Mouse (Mus musculus): ENCODE data around the gene Wipf1.
"Not testable (repeated sequence)": the region's sequence is repeated elsewhere in the genome, so short reads cannot be mapped to it uniquely, and the experiment has no call there.

Gene Wipf1

GRCm38 (mm10) chr2:73529356-73530330 is at the start of gene Wipf1:
Wipf1 (minus strand) TSS chr2:73529734.
- DNase-seq: peak; percentile 71

DNA sequence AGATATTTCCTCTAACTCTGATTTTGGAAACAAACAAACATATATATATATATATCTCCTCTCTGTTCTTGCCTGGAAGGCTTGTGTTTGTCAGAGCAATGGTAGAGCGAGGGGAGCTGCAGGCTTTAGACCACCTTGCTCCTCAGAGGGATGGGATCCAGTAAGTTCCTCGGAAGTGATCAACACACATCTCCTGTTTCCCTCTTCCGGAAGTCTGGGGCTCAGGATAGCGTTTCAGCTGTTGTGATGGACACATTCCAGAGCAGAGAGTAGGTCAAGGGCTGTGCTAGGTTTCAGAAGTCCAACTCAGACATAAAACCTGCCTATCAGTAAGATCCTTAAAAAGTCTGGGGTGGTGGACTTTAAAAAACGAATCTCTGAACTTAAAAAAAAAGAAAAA is 49.6 kb upstream of the Wipf1 start:
- DNase-seq: no peak

DNA sequence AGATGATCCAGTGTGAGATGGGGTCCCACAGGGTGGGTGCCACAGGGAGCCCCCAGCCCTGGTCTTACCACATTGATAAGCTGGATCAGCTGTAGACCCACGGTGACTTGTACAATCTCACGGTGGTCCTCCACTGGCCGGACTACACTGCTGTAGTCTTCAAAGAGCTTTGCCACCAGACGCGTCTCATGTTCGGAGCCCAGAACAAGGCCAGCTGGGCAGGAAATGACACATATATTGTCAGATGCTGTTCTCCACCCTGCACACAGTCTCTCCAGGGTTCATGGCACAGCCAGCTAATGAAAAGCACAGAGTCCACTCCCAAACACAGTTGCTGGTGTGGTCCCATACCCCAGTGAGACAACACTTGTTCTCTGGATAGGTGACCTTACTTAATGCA is 44.9 kb upstream of the Wipf1 start:
- DNase-seq: no peak

DNA sequence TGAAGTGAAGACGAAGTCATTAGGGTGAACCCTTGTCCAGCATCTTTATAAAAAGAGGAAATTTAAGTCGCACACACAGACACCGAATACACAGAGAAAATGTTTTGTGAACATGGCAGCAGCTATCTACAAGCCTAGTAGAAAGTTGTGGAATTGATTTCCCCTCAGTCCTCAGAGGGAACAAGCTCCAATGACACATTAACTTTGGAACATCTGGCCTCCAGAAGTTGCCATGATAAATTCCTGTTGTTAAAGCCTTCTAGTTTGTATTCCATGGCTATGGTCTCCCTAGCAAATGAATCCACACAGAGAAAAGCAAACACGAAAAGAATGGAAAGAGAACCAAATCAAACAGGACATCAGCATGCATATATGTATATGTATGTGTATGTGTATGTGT is 44.0 kb upstream of the Wipf1 start:
- DNase-seq: no peak

DNA sequence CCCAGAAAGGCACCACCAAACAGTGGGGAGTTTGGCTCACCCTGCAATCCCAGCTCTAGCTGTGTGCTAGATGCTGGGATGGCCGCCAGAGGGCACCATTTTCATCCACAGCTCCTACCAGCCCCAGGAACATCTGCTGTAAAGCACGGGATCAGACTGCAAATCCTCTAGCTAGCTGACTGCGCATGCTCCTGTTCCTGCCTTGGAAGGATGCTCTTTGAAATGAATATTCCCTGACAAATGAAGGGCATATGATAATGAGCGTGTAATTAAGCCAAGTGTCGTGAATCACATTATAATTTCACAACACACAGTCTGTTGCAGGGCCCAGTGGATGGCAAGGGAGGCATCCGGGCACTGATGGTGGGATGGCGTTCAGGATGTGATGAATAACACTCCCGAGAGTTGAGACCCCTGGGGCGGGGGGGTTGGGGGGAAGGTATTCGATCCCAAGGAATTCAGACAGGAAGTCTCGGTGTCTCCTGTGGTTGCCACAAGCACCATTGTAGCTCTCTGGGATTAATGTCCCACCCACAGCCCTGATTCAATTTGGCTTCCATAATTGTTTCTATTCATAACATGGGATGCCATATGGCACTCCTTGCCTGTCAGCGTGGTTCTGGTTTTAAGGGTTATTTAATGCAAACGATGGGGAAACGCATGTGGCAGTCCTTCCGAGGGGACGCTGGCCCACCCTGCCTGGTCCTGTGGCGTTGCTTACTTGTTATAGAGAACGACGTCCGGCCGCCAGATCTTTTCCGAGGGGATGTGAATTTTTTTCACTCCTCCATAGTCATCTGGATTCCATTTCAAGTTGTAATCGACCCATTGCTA is 43.2 kb upstream of the Wipf1 start:
- peak; percentile 95 for DNase-seq

- no peak for DNase-seq
Measured at GRCm38 (mm10) chr2:73571901-73572300, 42.4 kb upstream of the Wipf1 start.

- no peak for DNase-seq
Measured at GRCm38 (mm10) chr2:73571304-73571703, 41.8 kb upstream of the Wipf1 start.

DNA sequence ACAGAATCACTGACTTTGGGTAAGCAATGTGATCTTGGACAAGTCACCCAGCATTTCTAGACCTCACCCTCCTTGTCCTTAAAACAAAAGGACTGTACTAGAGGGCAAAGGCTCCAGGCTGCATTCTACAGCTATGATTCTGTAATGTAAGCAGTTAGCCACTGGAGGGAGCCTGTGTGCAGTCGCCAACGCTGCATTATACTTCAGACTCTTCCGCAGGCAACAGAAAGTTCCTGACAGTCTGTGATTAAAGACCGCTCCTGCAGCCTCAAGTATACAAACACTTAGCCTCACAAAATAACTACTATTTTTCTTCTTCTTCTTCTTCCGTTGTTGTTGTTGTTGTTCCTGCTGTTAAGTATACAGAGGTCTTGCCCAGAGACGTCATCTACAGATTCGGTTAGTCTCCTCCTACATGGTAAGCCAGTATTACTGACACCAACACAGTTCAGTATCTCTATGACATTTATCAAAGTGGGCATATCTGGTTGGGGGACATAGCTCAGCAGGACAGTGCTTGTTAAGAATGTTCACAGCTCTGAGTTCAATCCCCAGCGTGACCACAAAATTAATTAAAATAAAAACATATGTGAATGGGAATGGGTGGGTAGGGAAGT is 37.6 kb upstream of the Wipf1 start:
- no peak for DNase-seq

GRCm38 (mm10) chr2:73566162-73566561 is 36.6 kb upstream of the Wipf1 start:
- no peak for DNase-seq

DNA sequence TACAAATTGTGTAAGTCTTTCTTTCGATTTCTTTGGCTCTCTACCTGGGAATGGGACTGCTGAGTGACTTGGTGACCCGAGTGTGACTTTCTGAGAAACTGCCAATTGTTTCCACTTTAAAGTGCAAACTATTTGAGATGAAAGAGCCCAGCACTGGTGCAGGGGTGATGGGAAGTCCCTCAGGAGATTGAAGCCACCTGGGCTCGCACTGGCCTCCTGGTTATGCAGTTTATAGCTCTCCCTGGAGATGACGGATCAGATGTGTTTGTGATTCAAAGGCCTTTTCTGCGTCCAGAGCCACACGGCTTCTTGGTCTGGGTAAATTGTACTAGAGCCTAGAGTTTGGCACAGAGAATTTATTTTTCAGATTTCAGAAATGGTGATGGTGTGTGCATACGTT is 34.2 kb upstream of the Wipf1 start:
- DNase-seq: no peak

- DNase-seq: no peak
Measured at GRCm38 (mm10) chr2:73562656-73563055, 33.1 kb upstream of the Wipf1 start.

DNA sequence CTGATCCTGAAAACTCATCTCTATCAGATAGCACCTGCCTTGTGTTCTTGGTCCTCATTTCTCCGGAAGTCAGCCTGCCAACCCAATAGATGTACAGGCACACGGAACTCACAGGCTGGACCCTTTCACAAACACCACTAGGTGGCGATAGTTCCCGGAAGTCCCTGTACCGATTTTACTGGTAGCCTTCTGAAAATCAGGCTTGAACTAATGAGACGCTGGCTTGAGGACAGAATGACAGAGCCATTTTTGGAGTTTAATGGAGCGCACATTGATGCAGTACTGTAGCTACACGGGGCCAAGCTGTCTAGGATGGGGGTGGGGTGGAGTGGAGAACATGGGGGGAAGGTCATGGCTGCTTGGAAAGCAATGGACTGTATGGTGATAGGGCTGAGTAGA is 32.1 kb upstream of the Wipf1 start:
- no peak for DNase-seq

GRCm38 (mm10) chr2:73560899-73561664 is 31.5 kb upstream of the Wipf1 start:
- DNase-seq: no peak

DNA sequence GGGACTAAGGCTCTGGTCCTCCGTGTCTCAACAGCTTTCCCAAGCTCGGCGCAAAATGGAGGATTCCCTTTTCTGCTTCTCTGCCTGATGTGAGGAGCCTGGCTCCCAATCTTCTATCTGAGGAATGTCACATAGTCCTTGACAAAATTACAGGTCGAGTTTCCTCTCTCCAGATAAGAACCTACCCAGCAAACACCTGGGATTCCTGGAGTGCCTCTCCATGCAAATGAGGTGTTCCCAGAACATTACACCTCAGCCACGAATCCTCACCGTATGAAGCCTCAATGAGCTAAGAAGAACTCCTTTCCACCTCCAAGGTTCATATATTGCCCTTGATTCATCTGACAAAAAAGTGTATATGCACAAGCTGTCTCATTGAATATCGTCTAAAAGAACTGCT is 30.9 kb upstream of the Wipf1 start:
- no peak for DNase-seq

DNA sequence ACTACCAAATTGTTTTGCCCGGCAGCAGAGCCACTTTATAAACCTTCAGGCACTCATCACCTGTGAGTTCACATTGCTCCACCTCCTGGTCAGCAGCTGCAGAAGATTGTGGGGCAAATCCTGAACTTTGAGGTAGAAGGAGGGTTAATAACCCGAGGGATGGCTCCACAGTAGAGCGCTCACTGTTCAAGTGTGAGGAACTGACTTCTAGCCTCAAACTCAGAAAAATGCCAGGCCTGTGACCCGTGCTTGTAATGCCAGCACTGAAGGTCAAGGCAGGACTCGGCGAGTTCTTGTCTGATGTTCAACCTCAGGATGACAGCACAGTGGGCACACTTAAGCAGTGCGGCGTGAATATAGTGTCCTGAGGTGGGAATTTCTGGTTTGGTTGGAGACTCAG is 28.4 kb upstream of the Wipf1 start:
- DNase-seq: no peak

- DNase-seq: not testable (repeated sequence)
Measured at GRCm38 (mm10) chr2:73557061-73557460, 27.5 kb upstream of the Wipf1 start.

DNA sequence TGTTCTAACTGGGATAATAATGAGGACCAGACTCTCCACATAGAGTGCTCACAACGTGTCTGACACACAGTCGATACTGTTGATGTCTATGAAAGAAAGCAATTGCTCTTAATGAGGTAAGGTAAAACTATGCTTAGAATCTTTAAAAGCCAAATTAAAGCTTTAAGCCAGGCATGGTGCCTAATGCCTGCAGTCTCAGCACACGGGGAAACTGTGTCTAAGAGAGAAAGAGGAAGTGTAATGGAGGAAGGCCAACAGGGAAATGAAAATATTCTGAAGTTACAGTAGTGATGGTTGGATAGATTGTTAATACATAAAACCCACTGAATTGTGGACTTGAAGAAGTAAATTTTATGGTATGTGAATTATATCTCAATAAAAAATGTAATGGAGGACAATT is 24.9 kb upstream of the Wipf1 start:
- no peak for DNase-seq

- DNase-seq: no peak
Measured at GRCm38 (mm10) chr2:73552926-73553325, 23.4 kb upstream of the Wipf1 start.

DNA sequence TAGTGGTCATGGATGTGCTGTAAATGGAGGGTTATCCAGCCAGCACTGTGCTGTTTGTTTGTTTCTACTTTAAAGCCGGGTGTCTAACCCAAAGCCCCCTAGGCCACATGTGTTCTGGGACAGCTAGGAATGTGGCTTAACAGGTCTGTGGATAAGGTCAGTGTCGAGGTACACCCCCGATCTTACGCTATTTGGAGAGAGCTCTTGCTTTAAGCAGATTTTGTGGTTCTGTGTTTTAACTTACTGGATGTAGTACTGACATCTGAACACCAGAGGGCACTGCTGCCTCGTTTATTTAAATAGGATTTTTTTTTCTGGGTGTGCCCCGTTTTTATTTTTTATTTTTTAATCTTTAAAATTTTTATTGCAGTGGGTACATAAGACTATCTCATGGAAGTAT is 21.2 kb upstream of the Wipf1 start:
- DNase-seq: no peak

- no peak for DNase-seq
Measured at GRCm38 (mm10) chr2:73548542-73548941, 19.0 kb upstream of the Wipf1 start.

- no peak for DNase-seq
Measured at GRCm38 (mm10) chr2:73547256-73547655, 17.7 kb upstream of the Wipf1 start.

DNA sequence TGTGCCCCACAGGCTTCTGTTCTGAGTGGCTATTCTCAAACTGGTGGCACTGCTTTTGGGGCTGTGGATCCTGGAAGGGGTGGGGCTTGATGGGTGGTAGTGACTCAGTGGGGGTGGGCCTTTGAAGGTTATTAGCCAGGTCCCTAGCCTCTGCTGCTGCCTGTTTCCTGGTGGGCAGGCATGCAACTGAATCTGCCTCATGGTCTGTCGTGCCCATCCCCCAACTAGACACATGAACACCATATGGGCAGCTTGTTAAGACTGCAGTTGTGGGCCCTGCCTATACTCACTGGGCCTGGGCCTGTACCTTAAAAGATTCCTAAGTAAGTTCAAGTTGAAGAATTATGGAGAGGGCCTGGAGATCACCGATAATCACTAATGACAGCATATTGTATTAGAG is 16.0 kb upstream of the Wipf1 start:
- DNase-seq: no peak

Measured in layer of hippocampus, adult 9-11 months (tissue).